Mouse (Mus musculus): ENCODE results near the gene Gpr146. TPM values are rescaled to one million over a fixed set of nuclear protein-coding genes. Genes with fewer than 3 reads are reported as not detected.
A peak's percentile ranks its signal among the peaks of the same experiment; 100 is the strongest.
"Not testable (repeated sequence)": the region's sequence is repeated elsewhere in the genome, so short reads cannot be mapped to it uniquely, and the experiment has no call there.

The Gpr146 gene
- total RNA-seq (2021): 10 to 100 TPM in 1 of 2 experiments, 1 to 10 TPM in 1; 8.8 to 10.2 TPM
- long read RNA-seq, experiment 1, full-length matches to known transcripts: 10 of 17 reads
- long read RNA-seq, experiment 1, partial matches to known transcripts: 3 of 17 reads
- long read RNA-seq, experiment 1, other reads (novel, unspliced or antisense): 4 of 17 reads
- long read RNA-seq, experiment 2, full-length matches to known transcripts: 5 of 19 reads
- long read RNA-seq, experiment 2, partial matches to known transcripts: 12 of 19 reads
- long read RNA-seq, experiment 2, other reads (novel, unspliced or antisense): 2 of 19 reads

GRCm38 (mm10) chr5:139377468-139378270, at the start of gene Gpr146:
Gpr146 (plus strand) TSS chr5:139377697.
- peak; percentile 48 to 71 for DNase-seq (ENCODE audit: low spot score in 2 of 2)

GRCm38 (mm10) chr5:139330766-139331165, 46.7 kb upstream of the Gpr146 start:
- DNase-seq (ENCODE audit: low spot score in 2 of 2): no peak

- peak; percentile 63 to 79 for DNase-seq (ENCODE audit: low spot score in 2 of 2)
Observed at GRCm38 (mm10) chr5:139331742-139332141, 45.8 kb upstream of the Gpr146 start.

- DNase-seq (ENCODE audit: low spot score in 2 of 2): no peak
Observed at GRCm38 (mm10) chr5:139332590-139333272, 44.8 kb upstream of the Gpr146 start.

GRCm38 (mm10) chr5:139333301-139334013, 44.0 kb upstream of the Gpr146 start:
- no peak for DNase-seq (ENCODE audit: low spot score in 2 of 2)

- not testable (repeated sequence) for DNase-seq (ENCODE audit: low spot score in 2 of 2)
Observed at GRCm38 (mm10) chr5:139334394-139334793, 43.1 kb upstream of the Gpr146 start.

- DNase-seq (ENCODE audit: low spot score in 2 of 2): no peak
Observed at GRCm38 (mm10) chr5:139335634-139336033, 41.9 kb upstream of the Gpr146 start.

- no peak for DNase-seq (ENCODE audit: low spot score in 2 of 2)
Observed at GRCm38 (mm10) chr5:139337826-139338370, 39.6 kb upstream of the Gpr146 start.

- no peak for DNase-seq (ENCODE audit: low spot score in 2 of 2)
Observed at GRCm38 (mm10) chr5:139338403-139338802, 39.1 kb upstream of the Gpr146 start.

- DNase-seq (ENCODE audit: low spot score in 2 of 2): no peak
Observed at GRCm38 (mm10) chr5:139338891-139339290, 38.6 kb upstream of the Gpr146 start.

GRCm38 (mm10) chr5:139344021-139344686, 33.3 kb upstream of the Gpr146 start:
- DNase-seq (ENCODE audit: low spot score in 2 of 2): peak; percentile 70 to 81

GRCm38 (mm10) chr5:139344687-139345363, 32.7 kb upstream of the Gpr146 start:
- peak; percentile 91 to 95 for DNase-seq (ENCODE audit: low spot score in 2 of 2)

GRCm38 (mm10) chr5:139345364-139345714, 32.2 kb upstream of the Gpr146 start:
- DNase-seq (ENCODE audit: low spot score in 2 of 2): no peak

- no peak for DNase-seq (ENCODE audit: low spot score in 2 of 2)
Observed at GRCm38 (mm10) chr5:139347225-139347624, 30.3 kb upstream of the Gpr146 start.

- no peak for DNase-seq (ENCODE audit: low spot score in 2 of 2)
Observed at GRCm38 (mm10) chr5:139349713-139350112, 27.8 kb upstream of the Gpr146 start.

GRCm38 (mm10) chr5:139351134-139351533, 26.4 kb upstream of the Gpr146 start, which contains the start of gene Cox19:
Cox19 (minus strand) TSS chr5:139351418.
- DNase-seq (ENCODE audit: low spot score in 2 of 2): no peak

- DNase-seq (ENCODE audit: low spot score in 2 of 2): no peak
Observed at GRCm38 (mm10) chr5:139351628-139352027, 25.9 kb upstream of the Gpr146 start.

GRCm38 (mm10) chr5:139352317-139352716, 25.2 kb upstream of the Gpr146 start, which contains the start of gene Cyp2w1:
Cyp2w1 (plus strand) TSS chr5:139352617.
- DNase-seq (ENCODE audit: low spot score in 2 of 2): no peak

- DNase-seq (ENCODE audit: low spot score in 2 of 2): no peak
Observed at GRCm38 (mm10) chr5:139353496-139353895, 24.0 kb upstream of the Gpr146 start.

- no peak for DNase-seq (ENCODE audit: low spot score in 2 of 2)
Observed at GRCm38 (mm10) chr5:139353946-139354345, 23.6 kb upstream of the Gpr146 start.
